Mouse (Mus musculus) thymus, adult 18-20 months (tissue): ENCODE results near the gene Gm20696.

Experiments used
- DNase-seq, 2 experiments: peaks; one replicate each; pipeline ENCODE4 v3.0.0; 2022; ENCODE audit warnings: mixed read lengths in 2 of 2

Gm20696 gene

GRCm38 (mm10) chr6:99621167-99621566 is 45.4 kb downstream of the Gm20696 start:
- no peak for DNase-seq

- no peak for DNase-seq
Measured at GRCm38 (mm10) chr6:99620471-99620870, 46.1 kb downstream of the Gm20696 start.

DNA sequence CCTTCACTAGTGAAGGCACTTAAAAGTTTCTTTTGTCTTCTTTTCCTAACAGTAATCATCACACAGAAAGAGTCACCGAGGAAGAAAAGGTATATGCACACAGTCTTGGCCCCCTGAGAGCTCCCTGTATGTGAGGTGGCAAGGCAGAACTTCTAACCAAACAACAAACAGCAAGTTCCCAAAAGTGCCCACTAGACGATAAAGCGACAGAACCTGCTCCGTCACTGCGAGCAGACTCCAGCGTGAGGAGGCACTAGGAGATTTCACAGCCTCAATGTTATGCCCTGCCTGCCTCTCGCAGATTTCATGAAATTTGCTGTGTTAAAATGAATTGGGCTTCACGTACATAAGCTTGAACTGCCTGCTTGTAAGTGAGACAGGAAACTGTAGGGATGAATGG is 46.6 kb downstream of the Gm20696 start:
- no peak for DNase-seq

DNA sequence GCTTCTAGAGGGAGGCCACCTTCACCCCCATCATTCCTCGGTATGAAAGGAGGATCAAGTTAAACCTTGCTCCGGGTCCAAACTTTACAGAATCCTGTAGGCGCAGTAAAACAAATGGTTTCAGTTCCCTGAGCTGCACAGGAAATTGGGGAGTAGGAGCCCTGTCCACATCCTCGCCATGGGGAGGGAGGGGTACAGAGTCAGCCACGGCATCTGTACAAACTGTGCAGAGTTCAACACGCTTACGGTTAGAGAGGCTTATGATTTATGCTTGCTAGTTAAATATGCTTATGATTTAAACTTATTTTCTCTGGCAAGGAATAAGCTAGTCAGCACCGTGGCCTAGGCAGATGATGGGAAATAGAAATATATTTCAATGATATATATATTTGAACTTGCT is 47.1 kb downstream of the Gm20696 start:
- no peak for DNase-seq

DNA sequence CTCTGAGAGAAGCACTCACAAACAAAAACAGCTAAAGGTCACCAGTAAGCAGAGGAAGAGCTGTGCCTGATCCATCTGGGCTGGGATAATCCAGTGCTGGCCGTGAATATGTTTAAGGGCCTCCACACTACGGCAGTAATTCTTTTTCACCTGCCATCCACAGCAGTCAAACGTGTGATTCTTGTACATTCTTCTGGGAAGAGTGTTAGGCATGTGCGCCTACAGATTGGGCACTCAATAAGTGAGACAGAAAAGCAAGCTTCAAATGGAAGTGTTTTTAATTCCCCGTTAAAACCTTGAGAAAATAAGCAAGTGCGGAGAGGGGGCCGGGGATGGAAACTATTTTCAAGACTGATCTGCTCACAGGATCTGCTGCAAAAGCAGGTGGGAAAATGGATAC is 48.7 kb downstream of the Gm20696 start:
- DNase-seq, result no peak

DNA sequence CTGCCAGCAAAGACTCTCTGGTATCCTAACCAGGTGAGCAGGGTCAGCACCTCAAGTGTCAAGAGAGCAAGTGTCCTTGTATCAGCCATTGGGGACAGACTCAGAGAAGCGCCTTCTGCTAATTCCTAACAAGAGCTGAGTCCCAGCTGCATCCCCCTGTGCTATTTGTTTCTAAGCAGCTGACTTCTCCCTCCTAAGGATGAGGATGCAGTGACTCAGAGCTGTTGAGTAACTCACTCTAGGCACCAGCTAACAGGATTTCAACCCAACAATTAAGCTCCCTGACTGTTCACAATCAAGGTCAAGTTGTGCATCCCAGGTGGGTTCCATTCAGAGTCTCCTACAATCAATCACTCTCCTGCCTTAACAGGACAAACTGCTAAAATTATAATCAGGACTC is 49.2 kb downstream of the Gm20696 start:
- no peak for DNase-seq

GRCm38 (mm10) chr6:99615272-99615751 is 51.3 kb downstream of the Gm20696 start:
- DNase-seq, result no peak

DNA sequence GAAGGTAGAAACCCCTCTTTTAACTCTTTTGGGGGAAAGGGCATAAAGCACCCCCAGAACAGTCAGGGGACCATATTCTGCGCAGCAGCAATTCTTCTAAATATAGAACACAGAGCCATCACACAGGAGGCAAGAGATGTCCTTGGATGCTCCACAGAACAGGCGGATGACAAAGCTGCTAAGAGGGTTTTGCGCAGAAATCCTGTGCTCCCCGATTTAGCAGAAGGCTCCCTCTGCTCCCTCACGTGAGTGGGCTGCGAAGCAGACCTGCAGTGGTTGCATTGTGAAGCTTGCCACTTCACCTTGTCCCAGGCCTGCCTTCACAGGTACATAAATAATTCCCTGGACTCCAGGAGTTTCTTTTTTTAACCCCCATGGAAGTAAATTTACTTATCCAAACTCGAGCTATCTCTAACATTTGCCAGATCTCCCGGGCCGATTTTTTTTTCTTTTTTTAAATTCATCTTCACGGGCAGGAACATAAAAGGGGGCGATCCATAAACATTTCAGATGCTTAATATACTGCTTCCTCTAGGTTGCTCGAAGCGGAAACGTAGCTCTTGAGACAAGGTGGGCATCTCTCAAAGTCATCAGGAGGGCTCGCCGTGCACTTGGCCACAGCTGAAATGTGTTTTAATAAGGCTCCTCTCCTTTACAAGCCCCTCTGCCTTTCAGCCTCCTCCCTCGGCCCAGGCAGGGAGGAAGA is 51.9 kb downstream of the Gm20696 start:
- no peak for DNase-seq

GRCm38 (mm10) chr6:99611866-99612265 is 54.7 kb downstream of the Gm20696 start:
- DNase-seq, result no peak

DNA sequence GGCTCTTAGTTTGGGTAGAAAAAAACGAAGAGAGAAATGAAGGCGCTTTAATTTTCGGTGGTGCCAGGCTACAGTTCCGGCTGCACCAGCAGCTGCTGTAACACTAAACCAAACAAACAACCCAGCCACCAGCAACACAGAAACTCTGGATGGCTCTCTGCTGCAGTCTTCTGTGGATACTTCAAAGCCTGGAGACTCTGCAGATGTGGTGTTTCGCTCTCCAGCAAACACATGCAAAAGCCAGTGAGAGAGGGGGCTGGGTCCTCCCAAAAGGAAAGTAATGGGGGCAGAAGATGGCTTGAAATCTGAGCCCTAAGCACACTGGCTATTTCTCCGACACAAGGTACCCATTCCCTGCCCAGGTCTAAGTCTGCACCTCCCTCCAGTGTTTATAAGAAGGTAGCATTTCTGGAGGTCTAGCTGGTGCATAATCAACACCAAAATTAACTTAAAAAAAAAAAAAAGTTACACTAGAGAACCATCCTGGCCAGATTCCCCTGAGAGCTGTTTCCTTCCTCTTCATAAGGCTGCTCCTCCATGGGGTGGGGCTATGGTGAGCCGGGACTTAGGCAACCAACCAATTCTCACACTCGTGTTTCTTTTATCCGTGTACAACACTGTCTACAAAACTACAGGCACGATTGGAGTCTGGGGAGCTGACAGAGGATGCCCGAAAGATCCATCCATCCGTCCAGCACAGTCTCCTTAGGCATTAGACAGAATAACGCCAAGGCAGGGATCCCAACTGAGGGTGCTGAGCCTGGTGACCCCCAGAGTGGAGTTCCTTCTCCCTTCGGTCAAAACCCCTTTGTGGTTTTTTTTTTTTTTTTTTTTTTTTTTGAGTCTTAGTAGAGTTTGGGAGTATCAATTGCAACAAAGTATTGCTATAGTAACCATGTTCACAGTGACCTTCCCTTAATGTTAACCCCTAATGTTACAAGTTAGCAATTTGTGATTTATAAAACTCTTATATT is 55.9 kb downstream of the Gm20696 start:
- DNase-seq, result peak in 1 of 2 experiments; percentile 36

DNA sequence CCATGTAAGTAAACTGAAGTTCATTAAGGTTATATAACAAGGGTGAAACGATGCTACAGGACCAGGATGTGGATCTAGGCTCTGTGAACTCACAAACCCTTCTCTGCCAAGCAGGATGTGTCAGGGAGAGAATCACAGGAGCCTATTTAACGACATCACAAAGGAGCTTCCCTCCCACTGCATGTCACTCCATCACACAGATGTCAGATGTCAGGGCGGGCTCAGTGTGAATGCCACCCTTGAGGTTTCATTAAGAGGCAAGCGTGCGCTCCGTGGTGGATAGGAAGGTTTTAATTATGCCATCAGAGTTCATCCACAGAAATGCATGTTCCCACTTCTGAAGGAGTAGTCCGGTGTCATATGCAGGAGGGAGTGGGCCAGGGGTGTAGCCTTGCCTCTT is 60.5 kb downstream of the Gm20696 start:
- DNase-seq, result no peak

DNA sequence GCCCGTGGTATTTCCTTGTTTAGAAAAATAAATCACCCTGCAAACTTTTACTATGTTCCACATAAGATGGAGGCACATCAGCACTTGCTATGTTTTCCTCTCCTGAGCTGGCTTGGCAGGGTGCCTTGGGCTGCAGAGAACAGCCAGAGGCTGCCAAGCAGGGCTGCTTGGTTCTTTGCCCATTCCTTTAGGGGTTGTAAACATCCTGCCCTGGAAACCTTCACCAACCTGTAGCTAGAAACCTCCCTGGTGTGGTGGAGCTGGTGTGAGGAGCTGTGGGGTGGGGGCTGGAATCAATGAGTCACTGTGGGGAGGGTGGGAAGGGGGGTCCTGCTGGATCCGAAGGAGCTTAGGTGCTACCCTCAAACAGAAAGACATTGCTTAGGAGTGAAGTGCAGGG is 61.8 kb downstream of the Gm20696 start:
- DNase-seq, result no peak

DNA sequence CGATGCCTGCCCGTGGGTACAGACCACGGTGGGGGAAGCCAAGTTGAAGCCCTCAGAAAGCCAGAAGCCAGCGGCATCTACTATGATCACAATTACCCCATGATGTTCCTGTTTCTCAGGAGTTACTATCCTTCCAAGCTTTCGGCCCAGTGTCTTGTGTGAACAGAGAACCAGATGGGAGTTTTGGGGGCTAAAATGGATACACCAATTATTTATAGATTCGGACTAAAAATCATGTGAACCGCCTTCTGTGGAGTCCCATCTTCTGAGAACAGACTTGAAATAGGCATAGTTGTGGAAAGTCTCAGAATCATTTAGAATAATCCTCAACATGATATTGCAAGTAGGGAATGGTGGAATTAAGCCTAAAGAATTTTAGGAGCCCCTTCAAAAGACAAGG is 64.2 kb downstream of the Gm20696 start:
- no peak for DNase-seq

DNA sequence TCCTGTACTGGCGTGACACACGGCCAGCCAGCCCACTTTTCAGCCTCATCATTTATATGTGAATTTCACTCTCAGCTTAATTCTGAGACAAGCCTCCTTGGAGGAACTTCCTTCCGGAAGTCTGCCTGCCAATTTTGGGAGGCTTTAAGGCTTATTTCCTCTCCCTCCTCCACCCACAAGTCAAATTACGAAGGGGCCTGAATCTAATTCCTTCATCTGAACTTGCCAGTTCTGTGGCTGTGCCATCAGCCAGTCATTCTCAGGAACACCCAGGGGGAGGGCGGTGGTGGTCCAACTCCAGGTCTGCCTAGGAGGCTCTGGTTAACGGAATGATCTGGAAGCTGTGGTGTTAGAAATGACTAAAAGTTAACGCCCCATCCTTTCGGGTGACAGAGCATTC is 65.7 kb downstream of the Gm20696 start:
- no peak for DNase-seq

DNA sequence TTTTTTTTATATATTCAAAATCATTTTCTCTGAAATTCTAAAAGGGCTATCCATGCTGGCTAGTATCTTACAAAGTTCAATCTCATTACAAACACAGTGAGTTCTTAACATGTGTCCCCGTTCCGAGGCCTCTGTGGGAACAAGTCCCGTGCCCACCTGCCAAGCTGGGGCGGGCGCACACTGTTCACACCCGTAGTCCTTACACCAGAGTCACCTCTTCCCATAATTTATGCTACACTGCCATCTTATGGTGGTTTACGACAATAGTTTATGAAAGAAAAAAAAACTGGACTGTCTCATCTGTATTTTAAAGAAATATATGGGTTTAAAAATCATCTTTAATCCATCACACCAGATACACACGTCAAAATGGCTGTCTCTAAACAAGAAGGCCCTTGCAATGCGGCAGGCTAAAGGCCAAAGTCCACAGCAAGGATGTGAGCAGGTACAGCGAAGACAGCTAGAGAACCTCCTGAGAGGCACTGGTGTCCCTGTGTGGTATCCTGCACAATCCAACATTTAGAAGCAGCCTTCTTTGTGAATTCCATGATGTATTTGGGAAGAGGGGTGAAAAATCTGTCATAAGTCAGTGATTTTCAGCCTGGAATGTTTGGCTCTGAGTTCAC is 66.3 kb downstream of the Gm20696 start:
- peak; percentile 52 to 71 for DNase-seq

- DNase-seq, result no peak
Measured at GRCm38 (mm10) chr6:99599651-99600050, 66.9 kb downstream of the Gm20696 start.

DNA sequence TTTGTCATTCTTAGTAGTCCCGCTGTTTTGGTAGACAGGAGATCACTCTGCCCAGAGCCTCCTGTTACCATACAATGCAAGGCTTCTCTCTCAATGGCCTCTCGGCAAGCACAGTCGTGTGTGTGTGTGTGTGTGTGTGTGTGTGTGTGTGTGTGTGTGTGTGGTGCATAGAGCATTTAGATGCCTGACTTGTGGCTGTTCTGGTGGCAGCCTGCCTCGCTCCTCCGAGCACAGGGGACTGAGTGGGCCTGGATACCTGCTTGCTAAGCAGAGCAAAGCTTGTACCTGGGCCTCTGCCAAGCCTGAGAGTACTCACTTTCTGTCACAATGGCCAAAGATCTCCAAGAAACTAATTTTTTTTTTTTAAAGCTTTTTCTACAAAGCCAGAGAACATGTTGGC is 67.4 kb downstream of the Gm20696 start:
- DNase-seq, result no peak

DNA sequence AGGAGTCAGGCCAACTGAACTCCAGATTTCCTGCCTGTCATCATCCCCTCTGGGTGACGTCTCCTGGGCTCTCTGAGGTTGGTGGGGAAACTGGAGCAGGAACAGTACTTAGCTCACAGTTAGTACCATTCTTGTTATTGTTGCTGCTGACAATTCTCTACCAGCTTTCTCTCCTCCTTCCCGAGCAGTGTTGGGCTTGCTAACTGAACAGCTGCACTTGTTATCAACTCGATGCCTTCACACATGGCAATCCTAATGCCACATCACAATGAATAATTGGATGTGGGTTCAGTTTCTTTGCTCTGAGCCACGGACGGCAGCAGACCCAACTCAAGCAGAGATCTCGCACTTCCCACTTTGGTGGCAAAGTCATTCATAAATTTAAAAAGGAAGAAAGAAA is 89.6 kb downstream of the Gm20696 start:
- no peak for DNase-seq

- DNase-seq, result no peak
Measured at GRCm38 (mm10) chr6:99575633-99576032, 91.0 kb downstream of the Gm20696 start.

- no peak for DNase-seq
Measured at GRCm38 (mm10) chr6:99573343-99573742, 93.3 kb downstream of the Gm20696 start.

- DNase-seq, result no peak
Measured at GRCm38 (mm10) chr6:99572071-99572470, 94.5 kb downstream of the Gm20696 start.

GRCm38 (mm10) chr6:99566921-99567320 is 99.7 kb downstream of the Gm20696 start:
- peak; percentile 8 to 35 for DNase-seq

DNA sequence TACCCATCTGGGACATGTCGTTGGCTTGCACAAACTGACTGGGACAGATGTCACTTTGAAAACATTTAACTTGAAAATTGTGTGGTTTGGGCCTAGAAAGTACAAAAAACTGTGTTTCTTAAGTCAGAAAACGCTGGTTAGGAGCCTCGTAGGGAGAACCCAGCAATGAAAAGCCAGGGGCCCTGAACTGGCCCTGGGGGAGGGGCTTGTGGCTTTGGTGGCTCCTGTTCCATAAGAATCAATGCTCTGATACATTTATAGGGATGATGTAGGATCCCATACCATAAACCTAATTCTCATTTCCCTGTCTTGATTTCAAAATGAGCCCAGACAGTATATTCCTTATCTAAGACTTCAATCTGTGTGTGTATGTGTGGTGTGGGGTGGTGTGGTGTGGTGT is 101.8 kb downstream of the Gm20696 start:
- DNase-seq, result no peak
